Mouse (Mus musculus): ENCODE measurements around the gene Rtn4rl2. TPM values are rescaled to one million over a fixed set of nuclear protein-coding genes. Genes with fewer than 3 reads are reported as not detected.
"Not testable (repeated sequence)": the region's sequence is repeated elsewhere in the genome, so short reads cannot be mapped to it uniquely, and the experiment has no call there.

Gene Rtn4rl2
- total and polyA plus RNA-seq, 2 experiments from 2014 or later = 23.7 to 25.8 TPM

DNA sequence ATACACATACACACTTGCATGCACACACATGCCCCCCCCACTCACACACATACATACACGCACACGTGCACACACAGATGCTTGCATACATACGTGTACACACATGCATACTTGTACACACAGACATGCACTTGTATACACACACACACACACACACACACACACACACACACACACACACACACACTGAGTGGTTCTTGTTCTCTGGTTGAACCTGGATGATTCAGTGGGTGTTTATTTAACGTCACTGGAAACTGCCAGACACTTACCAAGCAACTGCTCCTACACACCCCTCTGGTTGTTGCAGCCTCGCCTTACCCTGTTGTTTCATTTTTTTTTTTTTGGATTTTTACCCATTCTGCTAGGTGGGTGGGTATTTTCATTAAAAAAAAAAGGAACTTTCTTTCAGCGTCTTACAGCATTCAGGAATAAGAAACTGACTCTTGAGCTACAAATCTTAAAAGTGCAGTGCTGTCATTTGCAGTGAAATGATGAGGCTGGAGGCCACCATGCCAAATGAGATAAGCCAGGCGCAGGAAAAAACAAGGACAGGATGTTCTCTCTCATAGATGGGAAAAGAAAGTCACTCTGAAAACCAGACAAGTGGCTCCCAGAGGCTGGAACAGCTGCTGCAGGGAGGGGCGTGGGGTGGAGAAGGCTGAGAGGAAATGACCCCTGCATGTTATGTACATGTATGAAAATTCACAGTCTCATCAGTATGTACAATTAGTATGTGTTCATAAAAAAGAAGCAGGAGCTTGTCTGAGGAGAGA is 30.2 kb upstream of the Rtn4rl2 start:
- 86% methylated on average over 8 of the region's 8 CpGs for WGBS
- no peak for TF ChIP-seq CTCF (IDR thresholded peaks at IDR 0.05; ENCODE audit: low read depth)
- Histone ChIP-seq H3K9ac (no peak overlapping the region), H3K27ac (ENCODE audit: low read depth, low read length) (no peak overlapping the region), H3K4me3 (ENCODE audit: low read depth, low read length) (no peak overlapping the region), H3K9me3 (ENCODE audit: low read length) (no peaks in the 10 kb centered on the region), H3K27me3 (ENCODE audit: insufficient read depth, low read length) (no peaks in the 10 kb centered on the region), H3K36me3 (ENCODE audit: insufficient read depth) (no peaks in the 10 kb centered on the region), H3K4me1 (ENCODE audit: insufficient read depth) (no peaks in the 10 kb centered on the region), H3K4me2 (ENCODE audit: low read depth) (no peak overlapping the region)
- DNase-seq (no peak), ATAC-seq (no peak)

DNA sequence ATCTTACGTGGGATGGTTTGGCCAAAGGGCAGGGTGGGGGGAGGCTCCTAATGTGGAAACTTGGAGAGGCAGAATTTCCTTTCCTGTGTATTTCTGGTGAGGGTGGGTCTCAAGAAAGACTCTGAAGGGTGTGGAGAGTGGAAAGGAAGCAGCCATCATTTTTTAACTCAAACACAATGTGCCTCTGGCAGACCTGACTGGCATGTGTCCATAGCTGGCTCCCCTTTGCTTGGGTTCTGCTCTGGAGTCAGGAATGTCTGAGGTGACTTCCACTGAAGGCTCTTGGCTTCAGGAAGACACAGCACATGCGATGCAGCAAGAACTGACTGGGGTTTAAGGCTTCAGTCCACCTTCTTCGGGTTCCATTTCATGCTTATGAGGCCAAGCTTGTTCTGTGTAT is 28.8 kb upstream of the Rtn4rl2 start:
- TF ChIP-seq CTCF (IDR thresholded peaks at IDR 0.05; ENCODE audit: low read depth) = no peak
- Histone ChIP-seq H3K9ac (no peak overlapping the region), H3K36me3 (ENCODE audit: insufficient read depth) (no peaks in the 10 kb centered on the region), H3K9me3 (ENCODE audit: low read length) (no peaks in the 10 kb centered on the region), H3K4me2 (ENCODE audit: low read depth) (no peak overlapping the region), H3K27ac (ENCODE audit: low read depth, low read length) (no peak overlapping the region), H3K4me3 (ENCODE audit: low read depth, low read length) (no peak overlapping the region), H3K27me3 (ENCODE audit: insufficient read depth, low read length) (no peaks in the 10 kb centered on the region), H3K4me1 (ENCODE audit: insufficient read depth) (no peaks in the 10 kb centered on the region)
- 82% methylated on average over 3 of the region's 3 CpGs for WGBS
- DNase-seq (no peak), ATAC-seq (no peak)

DNA sequence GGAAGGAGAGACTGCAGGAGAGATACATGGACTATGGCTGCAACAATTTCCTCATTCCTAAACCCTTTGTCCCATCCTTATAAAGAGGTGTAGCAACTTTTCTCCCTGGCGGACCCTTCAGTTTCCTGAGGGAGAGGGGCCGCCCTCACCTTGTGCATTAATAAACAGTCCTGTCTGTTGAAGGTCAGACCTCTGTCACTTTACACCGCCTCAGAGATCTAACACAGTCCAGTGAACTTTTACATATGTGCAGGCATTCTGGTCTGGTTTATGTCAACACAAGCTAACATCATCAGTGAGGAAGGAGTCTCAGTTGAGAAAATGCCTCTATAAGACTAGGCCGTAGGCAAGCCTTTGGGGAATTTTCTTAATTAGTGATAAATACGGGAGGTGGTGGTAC is 27.4 kb upstream of the Rtn4rl2 start:
- 88% methylated on average over 5 of the region's 5 CpGs for WGBS
- no peaks in the 10 kb centered on the region for H3K4me1 ChIP-seq (ENCODE audit: insufficient read depth)
- no peak overlapping the region for H3K9ac ChIP-seq
- DNase-seq (no peak), ATAC-seq (no peak)
- no peak for TF ChIP-seq CTCF (IDR thresholded peaks at IDR 0.05; ENCODE audit: low read depth)
- no peaks in the 10 kb centered on the region for H3K9me3 ChIP-seq (ENCODE audit: low read length)
- no peaks in the 10 kb centered on the region for H3K27me3 ChIP-seq (ENCODE audit: insufficient read depth, low read length)
- no peaks in the 10 kb centered on the region for H3K36me3 ChIP-seq (ENCODE audit: insufficient read depth)
- H3K27ac ChIP-seq (ENCODE audit: low read depth, low read length) = no peak overlapping the region
- H3K4me3 ChIP-seq (ENCODE audit: low read depth, low read length) = no peak overlapping the region
- no peak overlapping the region for H3K4me2 ChIP-seq (ENCODE audit: low read depth)

DNA sequence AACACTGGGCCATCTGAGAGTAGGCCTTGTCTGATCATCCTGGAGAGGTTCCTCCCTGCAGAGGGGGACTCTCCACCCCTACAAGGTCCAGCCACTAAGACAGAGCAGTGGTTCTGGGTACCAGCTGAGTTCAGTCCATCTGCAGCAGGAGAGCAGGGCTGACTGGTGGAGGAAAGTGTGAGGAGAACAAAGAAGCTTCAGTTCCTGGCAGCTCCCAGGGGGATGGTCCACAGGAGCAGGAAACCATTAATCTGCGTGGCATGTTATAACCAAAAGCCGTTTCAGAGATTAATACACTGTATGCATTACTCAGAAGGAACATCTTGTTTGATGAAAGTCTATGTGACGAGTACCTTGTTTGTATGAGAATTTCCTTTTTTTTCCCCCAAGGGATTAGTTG is 26.2 kb upstream of the Rtn4rl2 start:
- WGBS = 76% methylated on average over 3 of the region's 3 CpGs
- no peak for DNase-seq
- H3K4me2 ChIP-seq (ENCODE audit: low read depth) = no peak overlapping the region
- no peak overlapping the region for H3K9ac ChIP-seq
- no peak for TF ChIP-seq CTCF (IDR thresholded peaks at IDR 0.05; ENCODE audit: low read depth)
- no peaks in the 10 kb centered on the region for H3K36me3 ChIP-seq (ENCODE audit: insufficient read depth)
- H3K27ac ChIP-seq (ENCODE audit: low read depth, low read length) = no peak overlapping the region
- ATAC-seq = no peak
- H3K27me3 ChIP-seq (ENCODE audit: insufficient read depth, low read length) = no peaks in the 10 kb centered on the region
- no peak overlapping the region for H3K4me3 ChIP-seq (ENCODE audit: low read depth, low read length)
- no peaks in the 10 kb centered on the region for H3K9me3 ChIP-seq (ENCODE audit: low read length)
- no peaks in the 10 kb centered on the region for H3K4me1 ChIP-seq (ENCODE audit: insufficient read depth)

DNA sequence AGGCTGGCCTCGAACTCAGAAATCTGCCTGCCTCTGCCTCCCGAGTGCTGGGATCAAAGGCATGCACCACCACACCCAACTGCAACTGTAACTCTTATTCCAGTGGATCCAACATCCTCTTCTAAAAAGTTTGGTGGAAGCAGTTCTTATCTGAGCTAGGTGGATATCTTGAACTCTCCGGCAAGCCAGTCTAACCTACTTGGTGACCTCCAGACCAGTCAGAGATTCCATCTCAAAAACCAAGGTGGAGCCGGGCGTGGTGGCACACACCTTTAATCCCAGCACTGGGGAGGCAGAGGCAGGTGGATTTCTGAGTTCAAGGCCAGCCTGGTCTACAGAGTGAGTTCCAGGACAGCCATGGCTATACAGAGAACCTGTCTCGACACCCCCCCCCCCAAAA is 10.2 kb upstream of the Rtn4rl2 start:
- ATAC-seq; H3K27ac ChIP-seq (ENCODE audit: low read depth, low read length); H3K27me3 ChIP-seq (ENCODE audit: insufficient read depth, low read length); H3K9me3 ChIP-seq (ENCODE audit: low read length); DNase-seq; H3K4me3 ChIP-seq (ENCODE audit: low read depth, low read length); H3K4me1 ChIP-seq (ENCODE audit: insufficient read depth); H3K9ac ChIP-seq; H3K4me2 ChIP-seq (ENCODE audit: low read depth); H3K36me3 ChIP-seq (ENCODE audit: insufficient read depth): not testable (repeated sequence)
- 97% methylated on average over 6 of the region's 6 CpGs for WGBS

DNA sequence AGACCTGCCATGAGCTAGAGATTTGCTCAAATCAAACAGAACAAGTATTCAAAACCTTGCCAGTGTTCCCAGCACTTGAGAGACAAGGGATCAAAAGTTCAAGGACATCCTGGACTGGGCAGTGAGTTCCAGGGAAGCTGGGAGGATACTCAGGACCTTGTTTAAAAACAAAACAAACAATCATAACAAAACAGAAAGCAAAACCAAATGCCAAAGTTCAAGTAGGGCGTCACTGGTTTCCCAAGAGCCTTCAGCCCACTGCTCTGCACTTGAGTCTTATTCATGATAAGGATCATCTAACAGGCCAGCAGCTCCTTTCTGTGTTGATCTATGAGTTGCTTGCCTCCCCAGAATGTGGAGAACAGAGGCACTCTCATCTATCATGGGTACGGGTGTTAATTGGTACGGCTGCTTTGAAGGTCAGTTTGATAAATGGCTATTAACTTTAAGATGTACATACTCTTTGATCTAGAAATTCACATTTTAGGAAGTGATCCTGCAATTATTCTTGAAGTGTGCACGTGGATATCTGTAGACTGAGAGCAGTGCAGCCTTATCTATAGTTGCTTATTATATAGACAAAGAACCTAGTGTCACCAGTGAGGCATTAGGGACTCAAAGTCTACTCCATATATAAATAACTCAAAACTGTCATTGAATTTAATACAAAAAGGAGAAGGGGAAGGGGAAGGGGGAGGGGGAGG is 9.1 kb upstream of the Rtn4rl2 start:
- WGBS = 74% methylated on average over 4 of the region's 4 CpGs
- no peak for ATAC-seq
- no peaks in the 10 kb centered on the region for H3K36me3 ChIP-seq (ENCODE audit: insufficient read depth)

DNA sequence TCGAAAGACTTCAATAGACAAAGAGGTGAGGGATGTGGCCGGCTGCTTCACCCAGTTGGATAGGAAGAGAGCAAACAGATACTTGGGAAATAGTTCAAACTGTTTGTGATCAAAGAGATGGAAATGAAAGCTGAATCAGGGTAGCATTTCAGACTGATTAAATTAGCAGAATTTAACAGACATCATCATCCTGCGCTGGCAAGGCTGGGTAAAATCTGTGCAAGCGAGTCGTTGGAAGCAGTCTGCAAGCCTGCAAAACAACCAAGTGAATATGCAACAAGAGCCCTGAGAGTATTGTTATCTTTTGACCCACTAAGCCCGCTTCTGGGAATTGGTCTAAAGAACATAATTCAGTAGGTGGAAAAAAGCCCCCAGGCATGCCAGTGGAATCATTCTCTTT is 6.8 kb upstream of the Rtn4rl2 start:
- DNase-seq (peak; percentile 58), ATAC-seq (no peak; the same call in 1 of the 2 replicates)
- no peak overlapping the region for H3K9ac ChIP-seq
- no peak overlapping the region for H3K27ac ChIP-seq (ENCODE audit: low read depth, low read length)
- H3K36me3 ChIP-seq (ENCODE audit: insufficient read depth) = no peaks in the 10 kb centered on the region
- H3K4me3 ChIP-seq (ENCODE audit: low read depth, low read length) = no peak overlapping the region
- WGBS = 19% methylated on average over 6 of the region's 6 CpGs
- H3K9me3 ChIP-seq (ENCODE audit: low read length) = no peaks in the 10 kb centered on the region
- TF ChIP-seq CTCF (IDR thresholded peaks at IDR 0.05; ENCODE audit: low read depth) = no peak
- H3K4me1 ChIP-seq (ENCODE audit: insufficient read depth) = no peaks in the 10 kb centered on the region; the same call in 1 of the 2 replicates
- H3K27me3 ChIP-seq (ENCODE audit: insufficient read depth, low read length) = no peaks in the 10 kb centered on the region; the same call in 1 of the 2 replicates
- H3K4me2 ChIP-seq (ENCODE audit: low read depth) = peak overlapping the region; percentile 0; the same call in 1 of the 2 replicates

More for the DNA sequence above, 9.1 kb upstream of the Rtn4rl2 start:
- no peaks in the 10 kb centered on the region for H3K27me3 ChIP-seq (ENCODE audit: insufficient read depth, low read length)
- H3K27ac ChIP-seq (ENCODE audit: low read depth, low read length) = no peak overlapping the region
- H3K4me1 ChIP-seq (ENCODE audit: insufficient read depth) = no peaks in the 10 kb centered on the region
- no peaks in the 10 kb centered on the region for H3K9me3 ChIP-seq (ENCODE audit: low read length)
- H3K4me2 ChIP-seq (ENCODE audit: low read depth) = no peak overlapping the region
- no peak overlapping the region for H3K9ac ChIP-seq
- no peak overlapping the region for H3K4me3 ChIP-seq (ENCODE audit: low read depth, low read length)
- no peak for TF ChIP-seq CTCF (IDR thresholded peaks at IDR 0.05; ENCODE audit: low read depth)
- no peak for DNase-seq
